Mouse (Mus musculus) neural tube, embryonic 12.5 days (tissue): ENCODE measurements around the gene Gm20388. TPM values are rescaled to one million over a fixed set of nuclear protein-coding genes. Genes with fewer than 3 reads are reported as not detected.
"Not testable (repeated sequence)": the region's sequence is repeated elsewhere in the genome, so short reads cannot be mapped to it uniquely, and the experiment has no call there.

ENCODE experiments used
- ATAC-seq: fragments of 200-750 bp; cut with Nextera tagmentation; 2 replicates; pipeline ENCODE4 v1.8.0; 2017; ENCODE audit warnings: low read depth, mild to moderate bottlenecking, moderate TSS enrichment, moderate library complexity; ENCODE audit not compliant: low FRiP score
- H3K27ac ChIP-seq: fragments of 300-500 bp; sonication (generic); 2 replicates; pipeline ENCODE4 v1.5.1; 2016
- H3K27me3 ChIP-seq: fragments of 300-500 bp; sonication (generic); replicated peaks from 2 replicates; pipeline ENCODE4 v1.6.1; 2016; ENCODE audit warnings: mild to moderate bottlenecking
- H3K36me3 ChIP-seq: fragments of 300-500 bp; sonication (generic); 2 replicates; pipeline ENCODE4 v1.6.1; 2016; ENCODE audit warnings: mild to moderate bottlenecking
- H3K4me1 ChIP-seq: fragments of 300-500 bp; sonication (generic); 2 replicates; pipeline ENCODE4 v1.6.1; 2016
- H3K4me2 ChIP-seq: fragments of 300-500 bp; sonication (generic); replicated peaks from 2 replicates; pipeline ENCODE4 v1.6.1; 2016; ENCODE audit warnings: mild to moderate bottlenecking
- H3K4me3 ChIP-seq: fragments of 300-500 bp; sonication (generic); 2 replicates; pipeline ENCODE4 v1.5.1; 2016
- H3K9ac ChIP-seq: fragments of 300-500 bp; sonication (generic); 2 replicates; pipeline ENCODE4 v1.6.1; 2016; ENCODE audit warnings: mild to moderate bottlenecking
- H3K9me3 ChIP-seq: fragments of 300-500 bp; sonication (generic); 2 replicates; pipeline ENCODE4 v1.6.1; 2016; ENCODE audit warnings: mild to moderate bottlenecking
- WGBS: fragments of 180-500 bp; shearing (Covaris S2); methylation state at CpG from one replicate; pipeline ENCODE4 v1.1.7; 2016; 5-methylcytosine and 5-hydroxymethylcytosine counted together
- polyA plus RNA-seq: library from polyadenylated mRNA; unstranded; fragments of >200 nt; fragmentation: Nextera tagmentation; extraction: Ambion mirVana; gene quantifications from 2 replicates; pipeline ENCODE4 v1.2.1, GENCODE M21; 2016

Gm20388 gene
- polyA plus RNA-seq, 1 experiment from 2014 or later, result not detected

GRCm38 (mm10) chr8:123432381-123432780, 3521.7 kb downstream of the Gm20388 start:
- WGBS, result 96% methylated on average over 16 of the region's 16 CpGs
- Histone ChIP-seq H3K9me3 (peaks cover 54% of the 10 kb centered on the region), H3K4me1 (no peaks in the 10 kb centered on the region), H3K27ac (no peak overlapping the region), H3K36me3 (no peaks in the 10 kb centered on the region), H3K27me3 (no peaks in the 10 kb centered on the region), H3K4me3 (no peak overlapping the region), H3K4me2 (no peak overlapping the region), H3K9ac (no peak overlapping the region)
- no peak for ATAC-seq

- H3K27me3 ChIP-seq, H3K27ac ChIP-seq, H3K4me1 ChIP-seq, ATAC-seq, H3K4me3 ChIP-seq, H3K36me3 ChIP-seq, H3K4me2 ChIP-seq, H3K9ac ChIP-seq: not testable (repeated sequence)
- peaks cover 44% of the 10 kb centered on the region for H3K9me3 ChIP-seq
- WGBS, result 96% methylated on average over 47 of the region's 47 CpGs
Observed at GRCm38 (mm10) chr8:123433241-123433974, 3522.8 kb downstream of the Gm20388 start.

- no peak overlapping the region for H3K27ac ChIP-seq
- H3K9me3 ChIP-seq, result no peaks in the 10 kb centered on the region
- H3K27me3 ChIP-seq, result no peaks in the 10 kb centered on the region
- peaks cover 9% of the 10 kb centered on the region; the same call in 1 of the 2 replicates for H3K4me1 ChIP-seq
- H3K4me2 ChIP-seq, result no peak overlapping the region
- no peak for ATAC-seq
- H3K9ac ChIP-seq, result no peak overlapping the region
- WGBS, result 95% methylated on average over 2 of the region's 2 CpGs
- no peak overlapping the region for H3K4me3 ChIP-seq
- no peaks in the 10 kb centered on the region for H3K36me3 ChIP-seq
Observed at GRCm38 (mm10) chr8:123441788-123442187, 3531.1 kb downstream of the Gm20388 start.

DNA sequence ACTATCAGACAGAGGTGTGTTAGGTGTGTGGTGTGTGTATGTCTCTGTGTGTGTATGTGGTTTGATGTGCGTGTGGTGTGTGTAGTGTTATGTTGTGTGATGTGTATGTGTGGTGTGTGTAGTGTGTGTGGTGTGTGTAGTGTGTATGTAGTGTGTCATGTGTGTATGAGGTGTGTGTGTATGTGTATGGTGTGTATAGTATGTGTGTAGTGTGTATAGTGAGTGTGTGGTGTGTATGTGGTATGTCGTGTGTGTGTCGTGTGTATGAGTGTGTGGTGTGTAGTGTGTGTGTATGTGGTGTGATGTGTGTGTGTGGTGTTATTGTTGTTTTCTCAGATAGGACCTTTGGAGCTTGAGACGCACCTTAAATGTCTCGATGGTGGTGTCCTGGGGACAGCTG, 3531.7 kb downstream of the Gm20388 start:
- Histone ChIP-seq H3K9ac (no peak overlapping the region), H3K4me3 (no peak overlapping the region; the same call in 1 of the 2 replicates), H3K4me2 (peak overlapping the region; percentile 77; the same call in 1 of the 2 replicates), H3K4me1 (peaks cover 9% of the 10 kb centered on the region; the same call in 1 of the 2 replicates), H3K9me3 (no peaks in the 10 kb centered on the region), H3K36me3 (no peaks in the 10 kb centered on the region), H3K27ac (no peak overlapping the region), H3K27me3 (no peaks in the 10 kb centered on the region)
- ATAC-seq, result no peak; the same call in 1 of the 2 replicates
- WGBS, result 83% methylated on average over 5 of the region's 5 CpGs

DNA sequence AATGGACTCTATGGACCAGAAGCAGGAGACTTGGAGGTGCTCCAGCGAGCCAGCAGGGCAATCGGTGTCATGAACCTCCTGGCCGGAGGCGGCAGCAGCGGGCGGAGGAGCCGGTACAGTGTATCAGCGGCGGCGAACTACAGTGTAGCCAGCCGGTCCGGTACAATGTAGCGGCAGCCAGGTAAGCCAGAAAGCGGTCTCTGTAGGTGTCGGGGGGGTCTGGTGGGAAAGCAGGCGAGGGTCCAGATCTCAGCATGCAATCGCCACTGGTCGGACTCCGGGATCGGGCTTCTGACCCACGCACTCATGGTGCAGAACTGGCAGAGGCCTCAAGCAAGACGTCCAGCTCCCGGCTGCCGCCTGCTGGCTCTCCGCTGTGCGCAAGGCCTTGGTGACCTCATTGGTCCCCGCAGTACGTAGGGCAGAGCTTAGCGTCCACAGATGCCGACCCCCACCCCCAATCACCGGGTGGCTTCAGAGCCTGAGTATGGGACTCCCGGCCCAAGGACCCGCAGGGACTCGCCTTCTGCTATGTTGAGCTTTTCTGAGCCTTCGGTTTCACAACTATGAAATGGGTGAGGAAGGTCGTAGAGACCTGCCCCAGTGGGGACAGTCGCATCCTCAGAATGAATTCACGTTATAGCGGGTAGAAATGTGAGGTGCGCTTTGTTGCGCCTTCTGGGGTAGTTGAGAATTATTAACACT, 3532.4 kb downstream of the Gm20388 start:
- ATAC-seq, result peak; percentile 95
- Histone ChIP-seq H3K4me2 (peak overlapping the region; percentile 77), H3K4me1 (peaks cover 9% of the 10 kb centered on the region; the same call in 1 of the 2 replicates), H3K4me3 (peak overlapping the region; percentile 61), H3K36me3 (no peaks in the 10 kb centered on the region), H3K9ac (peak overlapping the region; percentile 74), H3K27me3 (no peaks in the 10 kb centered on the region), H3K27ac (peak overlapping the region; percentile 53; the same call in 1 of the 2 replicates), H3K9me3 (no peaks in the 10 kb centered on the region)
- WGBS, result 1% methylated on average over 41 of the region's 41 CpGs

- H3K4me2 ChIP-seq, result peak overlapping the region; percentile 77
- H3K4me3 ChIP-seq, result peak overlapping the region; percentile 61
- 45% methylated on average over 4 of the region's 4 CpGs for WGBS
- no peak overlapping the region for H3K27ac ChIP-seq
- H3K36me3 ChIP-seq, result no peaks in the 10 kb centered on the region
- peak overlapping the region; percentile 74 for H3K9ac ChIP-seq
- peaks cover 9% of the 10 kb centered on the region; the same call in 1 of the 2 replicates for H3K4me1 ChIP-seq
- ATAC-seq, result no peak
- no peaks in the 10 kb centered on the region for H3K9me3 ChIP-seq
- no peaks in the 10 kb centered on the region for H3K27me3 ChIP-seq
Observed at GRCm38 (mm10) chr8:123443576-123443921, 3532.9 kb downstream of the Gm20388 start.

DNA sequence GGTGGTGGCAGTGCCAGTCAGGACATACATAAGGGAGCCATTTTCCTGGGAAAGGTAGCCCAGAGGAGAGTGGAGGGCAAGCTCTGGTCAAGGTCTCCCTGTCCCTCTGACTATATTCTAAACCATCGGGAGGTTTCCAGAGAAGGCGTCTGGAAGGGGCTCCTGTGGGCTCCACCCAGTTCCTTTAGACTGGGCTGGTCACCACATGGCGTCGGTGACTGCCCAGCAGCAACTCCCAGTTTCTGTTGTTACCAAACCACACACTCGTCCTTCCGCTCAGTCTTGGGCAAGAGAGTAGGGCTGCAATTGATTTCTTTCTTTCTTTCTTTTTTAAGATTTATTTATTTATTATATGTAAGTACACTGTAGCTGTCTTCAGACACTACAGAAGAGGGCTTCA, 3533.5 kb downstream of the Gm20388 start:
- no peaks in the 10 kb centered on the region for H3K27me3 ChIP-seq
- H3K4me3 ChIP-seq, result no peak overlapping the region

DNA sequence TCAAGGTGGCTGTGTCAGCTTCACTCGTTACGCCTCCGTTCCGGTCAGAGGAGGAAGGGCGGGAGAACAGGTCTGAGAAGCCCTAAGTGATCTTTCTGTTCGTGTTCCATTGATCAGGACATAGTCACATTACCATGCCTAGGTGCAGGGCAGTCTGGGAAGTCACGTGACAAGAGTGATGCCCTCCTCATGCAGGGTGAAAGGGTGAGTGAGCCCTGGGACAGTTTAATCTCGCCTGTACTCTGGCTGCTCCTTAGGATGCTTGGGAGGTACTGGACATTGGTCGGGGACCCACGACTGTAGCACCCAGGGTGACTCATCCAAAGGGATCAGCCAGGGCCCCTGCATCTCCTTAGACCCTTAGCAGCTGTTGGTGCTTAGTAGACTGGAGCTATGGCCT, 3535.3 kb downstream of the Gm20388 start:
- Histone ChIP-seq H3K4me1 (peaks cover 9% of the 10 kb centered on the region; the same call in 1 of the 2 replicates), H3K4me2 (no peak overlapping the region), H3K27ac (no peak overlapping the region), H3K4me3 (no peak overlapping the region), H3K36me3 (peaks cover 16% of the 10 kb centered on the region; the same call in 1 of the 2 replicates), H3K9ac (no peak overlapping the region), H3K27me3 (no peaks in the 10 kb centered on the region), H3K9me3 (no peaks in the 10 kb centered on the region)
- no peak for ATAC-seq
- WGBS, result 92% methylated on average over 10 of the region's 10 CpGs

More for the DNA sequence above, 3533.5 kb downstream of the Gm20388 start:
- Histone ChIP-seq H3K4me2 (peak overlapping the region; percentile 77), H3K9ac (no peak overlapping the region), H3K4me1 (peaks cover 9% of the 10 kb centered on the region; the same call in 1 of the 2 replicates), H3K27ac (no peak overlapping the region), H3K36me3 (peaks cover 2% of the 10 kb centered on the region; the same call in 1 of the 2 replicates), H3K9me3 (no peaks in the 10 kb centered on the region)
- WGBS, result 84% methylated on average over 6 of the region's 6 CpGs
- ATAC-seq, result no peak

DNA sequence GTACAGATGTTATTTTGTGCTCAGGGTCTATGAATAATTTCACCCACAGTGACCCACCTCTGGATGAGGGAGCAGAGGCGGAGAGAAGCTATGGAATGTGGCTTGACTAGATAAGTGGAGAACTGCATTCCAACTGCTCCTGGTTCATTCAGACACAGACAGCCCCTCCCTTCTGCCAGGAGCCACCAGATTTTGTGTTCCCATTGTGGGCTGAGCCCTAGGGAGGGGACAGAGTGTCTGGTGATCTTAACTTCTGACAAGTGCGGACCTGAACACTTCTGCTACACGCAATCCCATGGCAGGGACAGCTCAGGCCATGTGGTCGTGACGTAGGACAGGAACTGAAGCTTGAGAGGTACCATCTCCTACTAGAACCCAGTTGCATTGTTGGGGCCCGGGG, 3536.2 kb downstream of the Gm20388 start:
- 95% methylated on average over 6 of the region's 6 CpGs for WGBS
- peaks cover 20% of the 10 kb centered on the region; the same call in 1 of the 2 replicates for H3K36me3 ChIP-seq
- ATAC-seq, result no peak
- H3K4me3 ChIP-seq, result no peak overlapping the region
- no peak overlapping the region for H3K27ac ChIP-seq
- H3K9ac ChIP-seq, result no peak overlapping the region
- H3K4me2 ChIP-seq, result no peak overlapping the region
- H3K4me1 ChIP-seq, result peaks cover 9% of the 10 kb centered on the region; the same call in 1 of the 2 replicates
- H3K27me3 ChIP-seq, result no peaks in the 10 kb centered on the region
- H3K9me3 ChIP-seq, result no peaks in the 10 kb centered on the region

- Histone ChIP-seq H3K4me2 (no peak overlapping the region), H3K4me3 (no peak overlapping the region), H3K36me3 (peaks cover 56% of the 10 kb centered on the region), H3K27me3 (no peaks in the 10 kb centered on the region), H3K27ac (no peak overlapping the region), H3K9ac (no peak overlapping the region), H3K4me1 (no peaks in the 10 kb centered on the region), H3K9me3 (no peaks in the 10 kb centered on the region)
- ATAC-seq, result no peak
- 91% methylated on average over 5 of the region's 5 CpGs for WGBS
Observed at GRCm38 (mm10) chr8:123450783-123451182, 3540.1 kb downstream of the Gm20388 start.

- H3K9ac ChIP-seq, ATAC-seq, H3K9me3 ChIP-seq, H3K4me1 ChIP-seq, H3K27me3 ChIP-seq, H3K27ac ChIP-seq, H3K4me2 ChIP-seq, H3K4me3 ChIP-seq: not testable (repeated sequence)
- 93% methylated on average over 12 of the region's 12 CpGs for WGBS
- H3K36me3 ChIP-seq, result peaks cover 66% of the 10 kb centered on the region
Observed at GRCm38 (mm10) chr8:123451747-123452146, 3541.1 kb downstream of the Gm20388 start.

DNA sequence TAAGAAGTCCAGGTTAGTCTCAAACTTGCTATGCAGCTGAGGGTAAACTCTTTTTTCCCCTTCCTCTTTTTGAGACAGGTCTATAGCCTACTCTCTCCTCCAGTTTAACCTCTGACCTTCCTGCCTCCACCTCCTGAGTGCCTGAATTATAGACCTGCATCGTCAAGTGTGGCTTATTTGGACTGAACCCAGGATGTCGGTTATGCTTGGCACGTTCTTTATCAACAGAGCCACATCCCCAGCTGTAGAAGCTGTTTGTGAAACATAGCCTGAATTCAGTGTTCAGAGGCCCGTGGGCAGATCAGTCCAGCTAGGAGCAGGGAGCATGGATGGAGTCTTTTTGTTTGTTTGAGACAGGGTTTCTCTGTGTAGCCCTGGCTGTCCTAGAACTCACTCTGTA, 3541.5 kb downstream of the Gm20388 start:
- no peaks in the 10 kb centered on the region for H3K9me3 ChIP-seq
- H3K36me3 ChIP-seq, result peaks cover 69% of the 10 kb centered on the region
- H3K4me2 ChIP-seq, result no peak overlapping the region
- no peaks in the 10 kb centered on the region for H3K27me3 ChIP-seq
- H3K4me1 ChIP-seq, result no peaks in the 10 kb centered on the region
- WGBS, result 91% methylated on average over 4 of the region's 4 CpGs
- no peak overlapping the region for H3K4me3 ChIP-seq
- H3K27ac ChIP-seq, result no peak overlapping the region
- ATAC-seq, result no peak
- H3K9ac ChIP-seq, result no peak overlapping the region
